Mouse (Mus musculus) hindbrain, embryonic 16.5 days (tissue): ENCODE measurements around the gene Ift140. TPM values are rescaled to one million over a fixed set of nuclear protein-coding genes. Genes with fewer than 3 reads are reported as not detected.

ENCODE experiments used
- ATAC-seq: fragments of 200-750 bp; cut with Nextera tagmentation; 2 replicates; pipeline ENCODE4 v1.8.0; 2017; ENCODE audit warnings: moderate TSS enrichment, moderate library complexity
- H3K27ac ChIP-seq: fragments of 300-500 bp; sonication (generic); 2 replicates; pipeline ENCODE4 v1.5.1; 2014; ENCODE audit warnings: low read depth, mild to moderate bottlenecking, control low read depth, low read length, moderate library complexity
- H3K27me3 ChIP-seq: fragments of 300-500 bp; sonication (generic); replicated peaks from 2 replicates; pipeline ENCODE4 v1.6.1; 2014; ENCODE audit warnings: low read length; ENCODE audit not compliant: control insufficient read depth, insufficient read depth
- H3K36me3 ChIP-seq: fragments of 300-500 bp; sonication (generic); 2 replicates; pipeline ENCODE4 v1.6.1; 2014; ENCODE audit warnings: mild to moderate bottlenecking, low read length, moderate library complexity, mixed read lengths; ENCODE audit not compliant: control insufficient read depth, insufficient read depth
- H3K4me1 ChIP-seq: fragments of 300-500 bp; sonication (generic); 2 replicates; pipeline ENCODE4 v1.6.1; 2014; ENCODE audit warnings: low read depth, low read length; ENCODE audit not compliant: control insufficient read depth, insufficient read depth
- H3K4me2 ChIP-seq: fragments of 300-500 bp; sonication (generic); 2 replicates; pipeline ENCODE4 v1.6.1; 2014; ENCODE audit warnings: mild to moderate bottlenecking, low read length, control low read depth, moderate library complexity
- H3K4me3 ChIP-seq: fragments of 300-500 bp; sonication (generic); 2 replicates; pipeline ENCODE4 v1.5.1; 2014; ENCODE audit warnings: mild to moderate bottlenecking, low read length, control low read depth, moderate library complexity
- H3K9ac ChIP-seq: fragments of 300-500 bp; sonication (generic); 2 replicates; pipeline ENCODE4 v1.6.1; 2014; ENCODE audit warnings: low read depth, mild to moderate bottlenecking, control low read depth, low read length, moderate library complexity
- H3K9me3 ChIP-seq: fragments of 300-500 bp; sonication (generic); 2 replicates; pipeline ENCODE4 v1.6.1; 2014; ENCODE audit warnings: mild to moderate bottlenecking, low read length, moderate library complexity; ENCODE audit not compliant: control insufficient read depth
- WGBS: fragments of 180-500 bp; shearing (Covaris S2); extraction: QIAGEN DNeasy Blood & Tissue Kit; methylation state at CpG from one replicate; pipeline ENCODE4 v1.1.7; 2014; 5-methylcytosine and 5-hydroxymethylcytosine counted together
- polyA plus RNA-seq: library from polyadenylated mRNA; unstranded; fragments of >200 nt; fragmentation: Nextera tagmentation; extraction: Ambion mirVana; gene quantifications from 2 replicates; pipeline ENCODE4 v1.2.1, GENCODE M21; 2015

Ift140 gene
- 17.1 and 20.8 TPM in 2 replicates for polyA plus RNA-seq

- H3K4me1 ChIP-seq = peaks cover 25% of the 10 kb centered on the region
- peak within 1 kb of the TSS; percentile 88 for H3K9ac ChIP-seq
- H3K4me2 ChIP-seq = peak within 1 kb of the TSS; percentile 99
- H3K27ac ChIP-seq = peak within 1 kb of the TSS; percentile 83
- peak within 1 kb of the TSS; percentile 100 for H3K4me3 ChIP-seq
- WGBS = under 1% methylated on average over 62 of the region's 62 CpGs
- ATAC-seq = peak; percentile 99
- peaks cover 2% of the 10 kb centered on the region; the same call in 1 of the 2 replicates for H3K36me3 ChIP-seq
- H3K9me3 ChIP-seq = no peaks in the 10 kb centered on the region
- no peaks in the 10 kb centered on the region for H3K27me3 ChIP-seq
These were observed at the start of gene Ift140, which contains the start of gene Cramp1l for GRCm38 (mm10) chr17:25015655-25016291. TSS of gene Ift140 (plus strand) at chr17:25016085. TSS of gene Cramp1l (minus strand) at chr17:25015788.

DNA sequence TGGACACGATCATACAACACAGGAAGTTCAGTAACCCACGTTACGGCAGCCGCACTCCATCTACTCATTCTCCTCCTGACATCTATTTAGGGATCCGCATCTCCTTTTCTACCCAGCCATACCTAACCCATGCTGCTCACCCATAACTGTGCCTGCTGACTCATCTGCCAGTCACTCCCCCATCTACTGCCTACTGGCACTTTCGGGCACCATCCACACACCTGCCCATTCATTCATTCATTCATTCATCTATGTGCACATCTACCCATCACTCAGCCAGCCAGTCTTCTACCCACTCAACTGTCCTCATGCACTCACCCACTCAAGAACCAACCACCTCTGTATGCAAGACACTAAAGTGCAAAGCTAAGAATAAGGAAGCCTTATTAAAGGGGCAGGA, 28.7 kb upstream of the Ift140 start:
- H3K27me3 ChIP-seq = no peaks in the 10 kb centered on the region
- no peak for ATAC-seq

GRCm38 (mm10) chr17:24994721-24995120, 21.2 kb upstream of the Ift140 start:
- H3K4me1 ChIP-seq = no peaks in the 10 kb centered on the region
- H3K36me3 ChIP-seq = peaks cover 51% of the 10 kb centered on the region
- H3K4me2 ChIP-seq = no peak overlapping the region
- no peak overlapping the region for H3K27ac ChIP-seq
- no peak overlapping the region for H3K4me3 ChIP-seq
- WGBS = 96% methylated on average over 6 of the region's 6 CpGs
- H3K27me3 ChIP-seq = no peaks in the 10 kb centered on the region
- no peak for ATAC-seq
- no peak overlapping the region for H3K9ac ChIP-seq
- H3K9me3 ChIP-seq = no peaks in the 10 kb centered on the region

More for the DNA sequence above, 28.7 kb upstream of the Ift140 start:
- 92% methylated on average over 6 of the region's 6 CpGs for WGBS
- H3K36me3 ChIP-seq = peaks cover 37% of the 10 kb centered on the region
- no peaks in the 10 kb centered on the region for H3K9me3 ChIP-seq
- no peak overlapping the region for H3K9ac ChIP-seq
- H3K4me3 ChIP-seq = no peak overlapping the region
- no peaks in the 10 kb centered on the region for H3K4me1 ChIP-seq
- no peak overlapping the region for H3K27ac ChIP-seq
- H3K4me2 ChIP-seq = no peak overlapping the region

- Histone ChIP-seq H3K4me2 (no peak overlapping the region), H3K27ac (no peak overlapping the region), H3K27me3 (no peaks in the 10 kb centered on the region), H3K4me3 (no peak overlapping the region), H3K36me3 (peaks cover 8% of the 10 kb centered on the region; the same call in 1 of the 2 replicates), H3K4me1 (no peaks in the 10 kb centered on the region), H3K9ac (no peak overlapping the region), H3K9me3 (no peaks in the 10 kb centered on the region)
- ATAC-seq = no peak
- WGBS = 93% methylated on average over 3 of the region's 3 CpGs
These were observed 10.8 kb upstream of the Ift140 start for GRCm38 (mm10) chr17:25005102-25005501.

DNA sequence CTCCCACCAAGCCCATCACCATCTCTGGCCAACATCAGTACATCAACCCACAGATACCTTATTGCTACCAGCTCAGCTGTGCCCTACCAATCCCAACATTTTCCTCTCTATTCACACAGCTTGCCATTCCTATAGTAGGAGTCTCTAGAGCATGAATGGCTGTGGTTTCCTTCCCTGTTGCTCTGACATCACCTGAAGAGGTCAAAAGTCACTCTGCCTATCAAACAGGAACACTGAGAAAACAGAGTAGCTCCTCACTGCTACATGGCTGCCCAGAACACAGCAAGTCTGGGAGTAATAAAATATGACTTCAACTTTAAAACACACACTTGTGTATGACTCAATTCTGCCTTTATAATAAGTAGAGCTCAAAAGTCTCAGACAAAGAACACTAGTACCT, 8.4 kb upstream of the Ift140 start:
- Histone ChIP-seq H3K4me2 (no peak overlapping the region), H3K36me3 (peaks cover 13% of the 10 kb centered on the region; the same call in 1 of the 2 replicates), H3K9me3 (no peaks in the 10 kb centered on the region), H3K9ac (no peak overlapping the region), H3K27me3 (no peaks in the 10 kb centered on the region), H3K4me1 (no peaks in the 10 kb centered on the region; the same call in 1 of the 2 replicates), H3K27ac (no peak overlapping the region), H3K4me3 (no peak overlapping the region)
- ATAC-seq = no peak

DNA sequence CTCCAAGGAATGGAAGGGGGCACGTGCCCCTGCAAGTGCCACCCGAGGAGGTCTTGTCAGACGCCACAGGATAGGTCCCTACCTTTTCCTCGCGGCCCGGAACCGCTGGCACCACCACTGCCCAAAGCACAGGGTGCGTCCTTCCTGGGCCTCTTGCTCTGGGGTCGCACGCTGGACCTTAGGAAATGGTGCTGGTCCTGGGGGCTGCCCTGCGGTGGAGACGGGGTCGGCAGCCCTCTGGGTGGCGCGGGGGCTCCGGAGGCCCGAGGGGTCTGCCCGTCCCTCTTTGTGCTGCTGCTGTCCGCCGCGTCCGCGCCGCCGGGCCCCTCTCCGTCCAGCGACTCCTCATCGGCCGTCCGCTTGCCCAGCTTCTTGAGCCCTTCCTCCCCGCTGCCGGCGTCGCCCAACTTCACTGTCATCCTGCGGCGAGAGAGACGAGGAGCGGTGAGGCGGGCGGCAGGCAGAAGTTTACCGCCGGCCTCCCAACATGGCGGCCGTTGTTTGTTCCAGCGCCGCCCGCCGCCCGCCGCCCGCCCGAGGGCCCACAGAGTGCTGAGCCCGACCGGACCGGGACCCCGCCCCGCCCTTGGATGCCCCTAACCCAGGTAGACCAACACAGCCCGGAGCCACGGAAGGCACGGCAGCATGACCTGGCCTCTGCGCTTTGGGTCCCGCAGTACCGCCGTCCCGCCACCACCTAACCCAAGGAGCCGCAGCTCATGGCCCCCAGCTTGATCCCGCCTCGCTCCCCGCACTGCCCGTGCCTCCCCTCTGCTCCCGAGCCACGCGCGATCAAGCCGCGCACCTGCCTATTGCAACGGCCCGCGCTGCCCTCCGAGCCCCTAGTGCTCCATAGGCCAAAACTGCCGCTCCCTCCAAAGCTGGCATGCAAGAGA, 2.0 kb upstream of the Ift140 start:
- Histone ChIP-seq H3K9ac (peak overlapping the region; percentile 91), H3K4me2 (peak overlapping the region; percentile 99), H3K4me1 (peaks cover 25% of the 10 kb centered on the region), H3K9me3 (no peaks in the 10 kb centered on the region), H3K4me3 (peak overlapping the region; percentile 100), H3K27ac (peak overlapping the region; percentile 72), H3K36me3 (peaks cover 5% of the 10 kb centered on the region; the same call in 1 of the 2 replicates), H3K27me3 (no peaks in the 10 kb centered on the region)
- WGBS = under 1% methylated on average over 50 of the region's 81 CpGs
- no peak for ATAC-seq

- under 1% methylated on average over 35 of the region's 39 CpGs for WGBS
- H3K9ac ChIP-seq = peak overlapping the region; percentile 88
- ATAC-seq = no peak
These were observed 879 bp upstream of the Ift140 start for GRCm38 (mm10) chr17:25014841-25015570.

GRCm38 (mm10) chr17:25016292-25017132, 627 bp downstream of the Ift140 start:
- Histone ChIP-seq H3K4me3 (peak overlapping the region; percentile 100), H3K4me2 (peak overlapping the region; percentile 96), H3K9ac (peak overlapping the region; percentile 75), H3K4me1 (peaks cover 25% of the 10 kb centered on the region), H3K27ac (peak overlapping the region; percentile 77), H3K27me3 (no peaks in the 10 kb centered on the region), H3K9me3 (no peaks in the 10 kb centered on the region), H3K36me3 (peaks cover 2% of the 10 kb centered on the region; the same call in 1 of the 2 replicates)
- under 1% methylated on average over 55 of the region's 55 CpGs for WGBS
- peak; percentile 91 for ATAC-seq

More at GRCm38 (mm10) chr17:25014841-25015570, 879 bp upstream of the Ift140 start:
- Histone ChIP-seq H3K4me3 (peak overlapping the region; percentile 100), H3K4me2 (peak overlapping the region; percentile 99), H3K27ac (peak overlapping the region; percentile 83), H3K9me3 (no peaks in the 10 kb centered on the region), H3K27me3 (no peaks in the 10 kb centered on the region), H3K36me3 (peaks cover 5% of the 10 kb centered on the region; the same call in 1 of the 2 replicates), H3K4me1 (peaks cover 25% of the 10 kb centered on the region)
